Comparison of ENCODE assay signal across 8 mouse cellular contexts in the genomic region with DNA sequence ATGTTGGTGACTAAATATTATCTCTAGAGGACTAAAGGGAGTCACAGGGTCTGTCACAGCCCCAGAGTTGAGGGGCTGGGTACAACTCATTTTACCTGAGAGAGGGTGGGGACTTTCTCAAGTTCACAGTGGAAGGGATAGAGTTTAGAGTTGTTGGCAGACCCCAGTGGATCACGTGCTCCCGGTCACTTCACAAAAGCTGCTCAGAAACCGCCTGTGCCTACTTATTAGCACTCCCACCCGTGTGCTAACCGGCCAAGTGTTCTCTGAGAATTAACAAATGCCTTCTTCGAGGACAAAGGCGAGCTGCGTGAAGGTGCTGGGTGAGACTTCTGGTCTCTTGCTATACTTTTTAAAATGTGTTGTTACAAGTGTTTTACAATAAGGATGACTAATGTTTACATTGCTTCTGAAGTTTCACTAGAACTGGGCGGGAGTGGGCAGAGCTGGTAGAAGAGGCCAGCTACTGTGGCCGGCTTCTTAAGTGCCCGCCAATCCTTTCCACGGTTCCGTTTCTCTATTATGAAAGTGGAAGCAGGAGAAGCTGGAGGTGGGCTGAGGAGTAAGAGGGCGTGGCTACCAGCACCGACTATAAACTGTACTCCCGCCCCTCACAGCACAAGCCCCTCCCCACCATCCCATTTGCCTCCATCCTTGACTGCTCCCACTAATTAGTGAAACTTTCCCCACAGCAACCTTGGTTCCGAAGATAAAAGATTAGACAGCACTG. TPM values are rescaled to one million over a fixed set of nuclear protein-coding genes. Genes with fewer than 3 reads are reported as not detected.
DNase-seq lines count a peak whose midpoint lies in the region; ATAC-seq and TF ChIP-seq lines count a peak whose summit lies in the region.

No protein-coding gene starts in this region.

- no peak for TF ChIP-seq CTCF in E14TG2a.4 (conservative IDR thresholded peaks at IDR 0.05; ENCODE audit: low read length)
- no peak for TF ChIP-seq CTCF in kidney, adult 2 months (conservative IDR thresholded peaks at IDR 0.05; ENCODE audit: insufficient read depth, insufficient read length, low read depth, low read length)
- TF ChIP-seq CTCF in lung, postnatal 0 days (IDR thresholded peaks at IDR 0.05), result no peak

- peaks cover 5% of the 10 kb centered on the region; the same call in 1 of the 2 replicates for H3K27me3 ChIP-seq in E14TG2a.4 (ENCODE audit: insufficient read depth, low read length)
- no peaks in the 10 kb centered on the region for H3K27me3 ChIP-seq in kidney, adult 2 months (replicated peaks; ENCODE audit: control insufficient read depth, insufficient read depth, low read length)
- no peaks in the 10 kb centered on the region for H3K27me3 ChIP-seq in lung, postnatal 0 days (replicated peaks; ENCODE audit: insufficient read depth, low read length)
- no peaks in the 10 kb centered on the region for H3K27me3 ChIP-seq in midbrain, embryonic 14.5 days (ENCODE audit: control insufficient read depth, insufficient read depth, low read length)

- 18% methylated on average over 17 of the region's 17 CpGs for WGBS in kidney, adult 2 months
- 15% methylated on average over 17 of the region's 17 CpGs for WGBS in lung, postnatal 0 days
- 46% methylated on average over 17 of the region's 17 CpGs for WGBS in midbrain, embryonic 14.5 days

- H3K27ac ChIP-seq in kidney, adult 2 months (ENCODE audit: insufficient read depth, low read depth, low read length), result no peak overlapping the region
- peak overlapping the region; percentile 27; the same call in 1 of the 2 replicates for H3K27ac ChIP-seq in lung, postnatal 0 days (ENCODE audit: low read length)
- no peak overlapping the region for H3K27ac ChIP-seq in midbrain, embryonic 14.5 days (replicated peaks; ENCODE audit: low read depth, low read length)

- H3K4me1 ChIP-seq in E14TG2a.4 (replicated peaks; ENCODE audit: low read depth, low read length), result peaks cover 39% of the 10 kb centered on the region
- H3K4me1 ChIP-seq in kidney, adult 2 months (ENCODE audit: control insufficient read depth, insufficient read depth, low read length), result no peaks in the 10 kb centered on the region
- peaks cover 5% of the 10 kb centered on the region; the same call in 1 of the 2 replicates for H3K4me1 ChIP-seq in lung, postnatal 0 days (ENCODE audit: insufficient read depth, low read depth, low read length)
- no peaks in the 10 kb centered on the region for H3K4me1 ChIP-seq in midbrain, embryonic 14.5 days (ENCODE audit: control insufficient read depth, insufficient read depth, low read length)

- ATAC-seq in lung, postnatal 0 days, result peak; percentile 95
- no peak for ATAC-seq in activated CD4-positive, CD25-positive, alpha-beta regulatory T cell, adult 4 months
- ATAC-seq in midbrain, embryonic 14.5 days (ENCODE audit: low FRiP score, low TSS enrichment), result no peak

- peak overlapping the region; percentile 21; the same call in 1 of the 2 replicates for H3K4me3 ChIP-seq in E14TG2a.4 (replicated peaks; ENCODE audit: low read length)
- H3K4me3 ChIP-seq in kidney, adult 2 months (ENCODE audit: insufficient read depth, low read depth, low read length), result no peak overlapping the region
- H3K4me3 ChIP-seq in lung, postnatal 0 days (ENCODE audit: low read depth, low read length), result peak overlapping the region; percentile 23
- no peak overlapping the region for H3K4me3 ChIP-seq in midbrain, embryonic 14.5 days (replicated peaks; ENCODE audit: low read depth, low read length)

- no peak for TF ChIP-seq POLR2A in kidney, adult 2 months (IDR thresholded peaks at IDR 0.05; ENCODE audit: low read depth, low read length)

- no peak for TF ChIP-seq EP300 in lung, postnatal 0 days (IDR thresholded peaks at IDR 0.05)

- no peak overlapping the region for H3K9ac ChIP-seq in lung, postnatal 0 days (replicated peaks; ENCODE audit: low read depth)
- H3K9ac ChIP-seq in midbrain, embryonic 14.5 days (replicated peaks; ENCODE audit: low read length), result no peak overlapping the region

- no peaks in the 10 kb centered on the region for H3K9me3 ChIP-seq in E14TG2a.4 (ENCODE audit: low read length)
- no peaks in the 10 kb centered on the region for H3K9me3 ChIP-seq in lung, postnatal 0 days (ENCODE audit: low read length)
- H3K9me3 ChIP-seq in midbrain, embryonic 14.5 days (ENCODE audit: control insufficient read depth, low read length), result no peaks in the 10 kb centered on the region

- no peaks in the 10 kb centered on the region for H3K36me3 ChIP-seq in E14TG2a.4 (ENCODE audit: insufficient read depth, low read length)
- no peaks in the 10 kb centered on the region for H3K36me3 ChIP-seq in kidney, adult 2 months (ENCODE audit: control insufficient read depth, insufficient read depth, low read length)
- H3K36me3 ChIP-seq in lung, postnatal 0 days (ENCODE audit: insufficient read depth, low read length), result no peaks in the 10 kb centered on the region
- H3K36me3 ChIP-seq in midbrain, embryonic 14.5 days (ENCODE audit: control insufficient read depth, insufficient read depth, low read length), result no peaks in the 10 kb centered on the region

- peak overlapping the region; percentile 42 for H3K4me2 ChIP-seq in lung, postnatal 0 days (replicated peaks; ENCODE audit: low read depth, low read length)
- no peak overlapping the region for H3K4me2 ChIP-seq in midbrain, embryonic 14.5 days (ENCODE audit: low read length)

- DNase-seq in NIH3T3 (ENCODE audit: low read depth), result peak; percentile 21
- DNase-seq in kidney, adult 2 months, result peak; percentile 24
- peak; percentile 93 for DNase-seq in lung, postnatal 0 days (ENCODE audit: low spot score)
- no peak for DNase-seq in cerebellum, postnatal 36 days
- DNase-seq in midbrain, embryonic 14.5 days, result no peak
- DNase-seq in frontal cortex, postnatal 25 days (ENCODE audit: low spot score in 2 of 2), result no peak

RNA-seq across cellular contexts. Expression of gene Cd6, which starts 11.5 kb away (rescaled TPM):
- 0.30 and 3.1 TPM in 2 replicates for polyA plus RNA-seq in kidney, adult 2 months (2012; rRNA removed)
- polyA plus RNA-seq in lung, postnatal 0 days (2015; fragmentation: Nextera tagmentation; extraction: Ambion mirVana), result not detected in 2 replicates
- polyA plus RNA-seq in activated CD4-positive, CD25-positive, alpha-beta regulatory T cell, adult 4 months (2017; shearing (Covaris generic)), result 100 to 1,000 TPM; 365 to 512 TPM
- not detected in 2 replicates for polyA plus RNA-seq in midbrain, embryonic 14.5 days (2014; fragmentation: Nextera tagmentation; extraction: Ambion mirVana)

RNA-seq across cellular contexts. Expression of gene Slc15a3, which starts 21.1 kb away (rescaled TPM):
- polyA plus RNA-seq in kidney, adult 2 months (2012; rRNA removed), result 6.2 and 6.7 TPM in 2 replicates
- 3.0 and 3.7 TPM in 2 replicates for polyA plus RNA-seq in lung, postnatal 0 days (2015; fragmentation: Nextera tagmentation; extraction: Ambion mirVana)
- 1 to 10 TPM; 3.8 to 6.2 TPM for polyA plus RNA-seq in activated CD4-positive, CD25-positive, alpha-beta regulatory T cell, adult 4 months (2017; shearing (Covaris generic))
- polyA plus RNA-seq in midbrain, embryonic 14.5 days (2014; fragmentation: Nextera tagmentation; extraction: Ambion mirVana), result 0.20 and 0.54 TPM in 2 replicates

RNA-seq across cellular contexts. Expression of gene Tmem132a, which starts 51.4 kb away (rescaled TPM):
- polyA plus RNA-seq in kidney, adult 2 months (2012; rRNA removed), result 12.1 and 15.8 TPM in 2 replicates
- 15.1 and 18.9 TPM in 2 replicates for polyA plus RNA-seq in lung, postnatal 0 days (2015; fragmentation: Nextera tagmentation; extraction: Ambion mirVana)
- under 1 TPM in 1 of 2 experiments, not detected in 1; 0.89 TPM for polyA plus RNA-seq in activated CD4-positive, CD25-positive, alpha-beta regulatory T cell, adult 4 months (2017; shearing (Covaris generic))
- polyA plus RNA-seq in midbrain, embryonic 14.5 days (2014; fragmentation: Nextera tagmentation; extraction: Ambion mirVana), result 183 and 191 TPM in 2 replicates

Comparison
In these comparisons a context has a peak if more than half of its experiments do, and no peak if none do; other contexts are left out.
1. H3K4me3 ChIP-seq: peak in E14TG2a.4 (single experiment) and lung, postnatal 0 days (single experiment); none in kidney, adult 2 months (single experiment) and midbrain, embryonic 14.5 days (single experiment).
2. DNase-seq: peak in NIH3T3 (single experiment), kidney, adult 2 months (single experiment) and lung, postnatal 0 days (single experiment); none in cerebellum, postnatal 36 days (0 of 2), midbrain, embryonic 14.5 days (single experiment) and frontal cortex, postnatal 25 days (0 of 2).
3. RNA of gene Cd6, which starts 11.5 kb away (polyA plus RNA-seq): 365 to 512 TPM in activated CD4-positive, CD25-positive, alpha-beta regulatory T cell, adult 4 months; 0.30 to 3.1 TPM in kidney, adult 2 months, not detected in midbrain, embryonic 14.5 days and not detected in lung, postnatal 0 days; every median in the first group is over 10 times any median in the second.